Mouse (Mus musculus) retina, adult 2 months (tissue): ENCODE results near the gene Gpn2.

Experiments
- DNase-seq: peaks from one replicate; pipeline ENCODE4 v3.0.0-alpha.2; 2012; ENCODE audit warnings: low read depth, low spot score

Gpn2 gene

DNA sequence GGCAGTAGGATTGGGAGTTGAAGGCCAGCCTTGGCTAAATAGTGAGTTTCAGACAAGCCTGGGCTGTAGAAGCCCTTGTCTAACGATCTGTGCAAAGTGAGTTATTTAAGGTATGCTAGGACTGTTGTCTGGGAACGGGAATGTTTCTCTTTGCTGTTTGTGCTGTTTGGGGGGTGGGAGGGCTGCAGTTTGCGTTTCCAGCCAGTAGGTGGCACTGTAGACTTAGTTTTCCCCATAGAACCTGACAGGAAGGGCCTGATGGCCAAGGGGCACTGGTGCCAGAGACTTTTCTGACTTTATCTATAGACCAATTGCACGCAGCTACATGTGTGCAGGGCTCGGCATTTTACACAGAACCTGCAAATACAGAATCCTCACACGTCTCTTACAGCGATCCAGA is 8.4 kb downstream of the Gpn2 start:
- DNase-seq, result peak; percentile 54

DNA sequence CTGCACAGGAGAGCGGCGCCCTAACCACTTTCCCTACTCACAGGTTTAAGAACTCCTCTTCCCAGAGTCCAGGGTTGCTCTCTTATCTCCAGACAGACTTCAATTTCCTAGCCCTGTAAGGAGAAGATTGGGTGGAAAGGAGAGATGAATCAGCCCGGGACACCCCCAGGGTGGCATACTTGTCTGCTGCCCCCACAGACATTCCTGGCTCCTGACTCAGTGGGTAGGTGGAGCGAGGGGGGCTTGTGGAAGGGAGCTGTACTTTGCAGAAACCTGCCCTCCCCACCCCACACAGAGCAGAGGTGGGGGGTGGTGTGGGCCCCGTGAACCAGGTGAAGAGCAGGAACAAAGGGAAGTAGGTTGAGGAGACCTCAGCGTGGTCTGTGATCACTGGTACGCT is 11.4 kb downstream of the Gpn2 start:
- no peak for DNase-seq

DNA sequence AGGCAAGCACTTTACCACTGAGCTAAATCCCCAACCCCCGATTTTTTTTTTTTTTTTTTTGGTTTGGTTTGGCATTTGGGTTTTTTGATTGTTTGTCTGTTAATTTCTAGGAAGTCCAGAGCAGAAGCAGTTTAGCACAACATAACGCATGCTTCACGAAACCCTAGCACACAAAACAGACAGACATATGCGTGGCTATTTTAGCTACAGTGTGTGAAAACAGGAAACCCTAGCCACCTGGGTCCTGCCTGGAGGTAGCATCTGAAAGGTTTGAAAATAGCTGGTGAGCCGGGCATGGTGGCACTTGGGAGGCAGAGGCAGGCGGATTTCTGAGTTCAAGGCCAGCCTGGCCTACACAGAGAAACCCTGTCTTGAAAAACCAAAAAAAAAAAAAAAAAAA is 11.9 kb downstream of the Gpn2 start:
- no peak for DNase-seq

DNA sequence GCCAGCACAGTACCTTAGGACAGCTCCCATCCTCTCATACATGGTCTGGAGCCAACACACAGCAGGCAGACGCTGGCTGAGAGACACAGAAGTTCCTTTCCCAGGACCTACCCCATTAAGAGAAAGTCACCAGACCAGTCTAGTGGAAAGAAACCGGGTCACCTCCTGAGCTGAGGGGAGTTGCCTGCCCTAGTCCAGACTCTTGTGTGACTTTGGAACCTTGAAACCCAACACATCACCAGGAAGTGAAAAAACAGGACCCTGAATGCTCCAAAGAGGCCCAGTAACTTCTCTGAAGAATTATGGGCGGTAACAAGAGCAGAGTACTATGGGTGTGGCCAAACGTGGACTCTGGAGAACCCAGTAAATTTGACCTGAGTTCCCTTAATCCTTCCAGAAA is 14.5 kb downstream of the Gpn2 start:
- no peak for DNase-seq

DNA sequence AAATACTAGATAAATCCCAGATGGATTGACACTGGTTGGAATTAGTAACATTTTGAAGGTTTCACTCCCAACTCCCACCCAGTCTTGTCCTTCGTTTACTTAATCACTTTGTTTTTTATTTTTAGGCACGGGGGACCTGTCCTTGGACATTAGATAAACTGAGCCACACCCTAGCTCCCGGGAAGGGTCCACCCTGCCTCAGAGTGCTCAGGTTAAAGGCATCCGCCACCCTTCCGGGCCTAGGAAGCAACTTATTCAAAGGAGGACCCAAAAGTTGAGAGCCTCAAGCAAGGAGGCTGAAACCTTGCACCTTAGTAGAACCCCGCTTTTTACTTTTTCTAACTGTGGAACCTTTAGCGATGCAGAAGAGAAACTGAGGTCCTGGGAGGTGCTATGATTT is 15.0 kb downstream of the Gpn2 start:
- DNase-seq, result no peak

DNA sequence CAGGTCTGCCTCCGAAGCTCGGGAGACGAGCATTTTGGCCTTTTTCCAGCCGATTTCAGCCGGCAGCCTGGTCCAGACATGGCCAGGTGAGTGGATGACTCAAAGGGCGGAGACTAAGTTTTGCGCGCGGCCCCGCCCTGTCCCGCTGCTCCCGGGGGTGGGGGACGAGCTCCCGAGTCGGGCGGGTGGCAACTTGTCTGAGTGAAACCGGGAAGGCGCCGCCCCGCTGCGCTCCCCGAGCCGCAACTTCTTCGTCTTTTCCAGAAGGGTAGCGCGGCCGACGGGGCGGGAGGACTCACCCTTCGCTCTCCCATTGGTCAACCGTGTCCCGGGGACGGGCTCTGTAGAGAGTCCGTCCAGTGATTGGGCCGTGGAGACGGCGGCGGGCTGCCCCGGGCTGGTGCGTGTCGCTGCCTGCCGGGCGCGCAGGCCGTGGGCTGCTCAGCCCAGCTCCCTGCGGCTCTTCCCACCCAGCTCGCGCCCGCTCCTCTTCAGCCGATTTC is 15.5 kb downstream of the Gpn2 start:
- peak; percentile 37 for DNase-seq

DNA sequence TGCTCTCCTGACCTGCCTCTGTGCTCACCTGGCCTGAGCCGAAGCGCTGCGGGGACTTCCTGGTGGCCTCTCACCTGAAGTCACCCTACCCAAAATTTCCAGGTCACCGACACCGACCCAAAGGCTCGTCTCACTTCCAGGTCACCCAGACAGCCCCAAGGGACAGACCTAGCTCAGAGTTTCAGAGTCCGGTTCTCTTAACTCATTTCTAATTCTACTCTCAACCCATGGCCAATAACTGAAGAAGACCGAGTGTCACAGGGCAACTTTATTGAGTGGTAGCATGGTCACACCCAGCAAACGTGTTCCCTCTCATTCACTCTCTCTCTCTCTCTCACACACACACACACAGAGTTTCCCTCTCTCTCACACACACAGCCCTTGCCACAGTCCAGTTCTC is 16.1 kb downstream of the Gpn2 start:
- DNase-seq, result no peak

DNA sequence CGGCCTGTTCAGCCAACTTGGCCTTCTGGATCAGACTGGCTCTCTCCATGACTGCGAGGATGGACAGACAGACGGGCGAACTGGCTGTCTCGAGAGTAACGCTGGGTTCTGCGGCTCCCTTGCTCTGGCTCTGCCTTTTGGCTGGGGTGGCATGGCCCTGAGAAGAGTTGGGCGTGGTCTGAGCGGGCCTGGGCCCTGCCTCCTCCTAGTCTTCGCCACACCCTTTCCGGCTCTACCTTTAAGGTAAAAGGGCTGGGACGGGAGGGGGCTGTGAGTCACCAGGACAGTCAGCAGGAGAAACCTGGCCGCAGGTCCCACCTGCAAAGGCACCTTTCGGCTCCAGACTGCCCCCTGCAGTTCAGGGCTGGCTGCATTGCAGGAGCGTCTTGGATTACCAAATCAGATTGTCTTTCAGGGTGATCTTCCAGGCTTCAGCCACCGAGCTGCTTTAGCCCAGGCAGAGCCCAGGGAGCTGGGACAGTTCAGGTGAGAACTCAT is 17.6 kb downstream of the Gpn2 start, which contains the start of gene Sfn:
Gene Sfn (minus strand): TSS at position 448 of the 498 bp plus-strand sequence.
- DNase-seq, result no peak

DNA sequence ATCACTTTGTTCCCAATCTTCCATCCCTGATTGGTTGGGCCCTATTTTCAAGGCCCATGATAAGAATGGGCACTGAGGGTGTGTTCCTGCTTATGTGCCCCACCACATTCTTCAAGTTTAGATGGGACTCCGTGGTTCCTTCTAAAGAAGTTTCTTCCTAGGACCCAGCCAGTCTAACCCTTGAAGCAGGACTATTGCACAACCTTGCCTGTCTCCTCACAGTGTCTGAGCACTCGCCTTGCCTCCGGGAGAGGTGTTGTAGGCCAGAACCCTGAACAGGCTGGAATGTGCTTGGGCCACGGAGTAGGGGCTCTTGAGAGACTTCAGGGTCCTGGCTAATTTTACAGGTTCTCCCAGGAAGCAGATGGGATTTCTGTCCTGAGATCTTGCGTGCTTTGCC is 18.9 kb downstream of the Gpn2 start:
- DNase-seq, result no peak

DNA sequence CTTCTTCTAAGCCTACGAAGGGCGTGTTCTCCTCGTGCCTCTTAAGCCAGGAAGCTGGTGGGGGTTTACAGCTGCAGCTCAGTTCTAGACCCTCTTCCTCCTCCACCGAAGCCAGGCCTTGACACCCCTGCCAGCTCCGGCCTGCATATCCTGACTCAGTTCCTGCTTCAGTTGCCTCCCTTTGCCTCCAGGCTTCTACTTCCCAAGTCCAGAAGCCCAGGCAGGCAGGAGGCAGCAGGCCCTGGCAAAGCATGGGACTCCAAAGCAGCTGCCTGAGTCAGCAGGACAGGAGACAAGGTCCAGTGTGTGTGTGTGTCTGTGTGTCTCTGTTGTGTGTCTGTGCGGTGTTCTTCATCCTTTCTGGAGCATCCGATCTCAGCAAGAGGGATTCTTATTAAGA is 20.0 kb downstream of the Gpn2 start:
- no peak for DNase-seq

DNA sequence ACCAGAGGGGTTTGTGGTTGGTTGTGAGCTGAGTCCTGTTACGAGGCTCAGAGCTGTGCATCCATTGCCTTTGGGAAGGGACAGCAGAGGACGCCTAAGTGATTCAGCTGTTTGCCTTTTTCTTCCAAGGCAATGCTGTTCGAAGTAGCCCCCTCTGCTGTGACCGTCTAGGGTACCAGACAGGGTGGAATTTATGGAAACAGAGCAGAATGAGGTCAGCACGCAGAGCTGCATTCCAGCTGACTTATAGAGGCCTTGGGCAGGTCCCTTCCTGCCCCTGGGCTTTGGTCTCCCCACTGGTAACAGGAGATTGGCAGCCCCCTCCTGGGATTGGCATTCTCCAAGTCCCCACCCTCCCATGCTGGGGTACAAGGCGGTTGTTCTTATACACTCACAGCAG is 20.7 kb downstream of the Gpn2 start:
- no peak for DNase-seq

DNA sequence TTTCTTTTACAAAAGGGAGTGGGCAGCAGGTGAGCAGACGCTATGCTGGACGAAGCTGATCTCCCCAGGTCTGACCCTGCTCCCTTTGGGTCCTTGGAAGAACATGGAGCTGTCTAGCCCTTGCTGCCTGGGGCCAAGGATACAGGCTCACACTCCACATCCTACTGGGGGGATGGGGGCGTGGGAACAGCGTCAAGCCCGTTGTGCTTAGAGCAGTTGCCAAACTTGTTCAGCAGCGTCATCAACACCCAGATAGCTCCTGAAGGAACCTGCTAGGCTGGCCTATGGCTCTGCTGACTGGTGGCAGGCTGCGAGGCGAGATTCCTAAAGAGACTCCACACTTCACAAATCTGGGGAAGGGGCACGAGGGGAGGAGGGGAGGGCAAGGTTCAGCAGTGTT is 21.2 kb downstream of the Gpn2 start:
- DNase-seq, result no peak

DNA sequence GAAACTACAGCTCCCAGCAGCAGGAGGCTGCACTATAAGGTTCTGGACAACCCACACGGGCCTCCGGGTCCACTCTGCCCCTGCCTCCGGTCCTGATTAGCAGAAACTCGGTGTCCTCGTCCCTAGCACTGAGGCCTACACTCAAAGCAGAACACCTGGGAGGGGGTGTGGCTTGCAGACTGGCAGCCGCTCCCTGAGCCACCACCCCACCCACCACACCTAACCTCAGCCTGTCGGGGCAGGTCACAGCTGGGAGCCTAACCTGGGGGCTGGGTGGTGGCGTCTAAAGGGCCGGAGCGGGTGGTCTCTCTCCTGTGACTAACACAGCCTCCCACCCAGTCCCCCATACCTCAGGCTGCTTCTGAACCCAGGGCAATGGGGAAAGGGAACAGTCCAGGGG is 23.1 kb downstream of the Gpn2 start:
- no peak for DNase-seq

DNA sequence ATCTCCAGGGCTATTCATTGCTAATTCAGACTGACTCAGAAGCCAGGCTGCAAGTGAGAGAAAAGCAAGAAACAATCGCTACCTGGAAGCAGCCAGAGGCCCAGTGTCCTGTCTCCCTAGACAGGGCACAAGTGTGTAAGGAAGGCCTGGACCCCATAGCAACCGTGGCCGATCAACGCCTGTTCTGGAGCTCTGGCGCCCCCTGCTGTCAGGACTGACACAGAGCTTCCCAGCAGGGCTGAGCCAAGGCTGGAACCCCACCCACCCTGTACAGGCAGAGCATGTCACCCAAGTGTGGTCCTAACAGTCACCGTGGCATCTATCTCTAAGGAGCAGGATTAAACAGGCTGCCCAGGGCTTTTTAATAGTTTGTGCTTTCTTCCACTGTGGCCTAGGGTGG is 25.6 kb downstream of the Gpn2 start:
- peak; percentile 20 for DNase-seq

DNA sequence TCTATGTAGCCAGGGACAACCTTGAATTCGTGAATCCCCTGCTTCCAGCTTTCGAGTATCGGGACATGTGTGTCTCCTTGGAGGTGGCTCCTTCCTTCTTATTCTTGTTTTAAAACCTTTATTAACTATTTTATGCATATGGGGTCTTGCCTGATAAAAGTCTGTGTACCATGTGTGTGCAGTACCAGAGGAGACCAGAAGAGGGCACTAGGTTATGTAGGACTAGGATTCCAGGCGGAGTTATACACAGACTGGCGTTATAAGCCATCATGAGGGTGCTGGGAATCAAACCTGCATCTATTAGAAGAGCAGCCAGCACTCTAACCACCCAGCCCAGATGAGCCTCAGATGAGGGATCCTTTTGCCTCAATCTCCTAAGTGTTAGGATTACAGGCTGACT is 27.7 kb downstream of the Gpn2 start:
- DNase-seq, result no peak

DNA sequence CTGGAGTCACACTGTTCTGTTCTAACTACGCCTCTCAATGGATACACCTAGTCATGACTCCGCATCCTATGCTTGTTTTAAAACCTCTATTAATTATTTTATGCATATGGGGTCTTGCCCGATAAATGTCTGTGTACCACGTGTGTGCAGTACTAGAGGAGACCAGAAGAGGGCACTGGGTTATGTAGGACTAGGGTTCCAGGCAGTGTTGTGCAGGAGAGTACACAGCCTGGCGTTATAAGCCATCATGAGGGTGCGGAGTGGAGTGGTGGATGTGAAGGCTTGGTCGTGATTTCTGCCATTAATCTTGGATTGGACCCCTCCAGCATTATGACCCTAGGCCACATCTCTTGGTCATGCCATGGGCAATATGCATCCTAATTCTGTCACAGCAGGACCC is 28.3 kb downstream of the Gpn2 start:
- no peak for DNase-seq

DNA sequence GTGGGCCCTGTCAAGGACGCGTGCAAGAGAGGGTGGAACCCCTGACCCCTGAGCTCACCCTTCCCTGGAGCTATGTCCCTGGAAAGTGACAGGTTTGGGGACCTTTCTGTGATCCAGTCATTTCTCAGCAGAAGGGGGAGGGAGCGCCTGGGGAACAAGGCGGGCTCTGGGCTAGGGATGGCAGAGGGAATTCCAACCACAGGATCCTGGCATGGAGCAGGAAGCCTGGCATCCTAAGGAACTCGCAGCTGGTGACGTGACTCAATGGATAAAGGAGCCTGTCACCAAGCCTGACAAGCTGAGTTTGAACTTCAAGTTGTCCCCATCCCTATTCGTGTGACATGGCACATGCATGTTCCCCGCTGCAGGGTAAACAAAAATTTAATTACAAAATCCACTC is 28.9 kb downstream of the Gpn2 start:
- DNase-seq, result no peak

DNA sequence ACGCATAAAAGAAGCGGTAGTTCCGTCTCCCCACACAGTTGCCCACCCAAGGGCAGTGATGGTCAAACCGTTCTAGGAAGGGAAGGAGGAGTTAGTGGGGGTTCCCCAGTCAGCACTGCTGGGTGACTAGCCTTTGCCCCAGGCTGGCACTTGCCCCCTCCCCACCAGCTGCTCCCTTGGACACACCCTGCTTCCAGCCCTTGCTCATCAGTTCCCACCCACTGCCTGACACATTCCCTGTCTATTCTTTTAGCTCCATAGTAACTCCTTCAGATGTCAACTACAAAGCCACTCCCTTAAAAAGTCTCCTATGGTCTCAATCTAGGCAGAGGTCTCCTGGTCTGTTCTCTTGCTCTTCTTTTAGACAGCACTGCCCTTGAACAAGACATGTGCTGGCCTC is 29.7 kb downstream of the Gpn2 start:
- no peak for DNase-seq

DNA sequence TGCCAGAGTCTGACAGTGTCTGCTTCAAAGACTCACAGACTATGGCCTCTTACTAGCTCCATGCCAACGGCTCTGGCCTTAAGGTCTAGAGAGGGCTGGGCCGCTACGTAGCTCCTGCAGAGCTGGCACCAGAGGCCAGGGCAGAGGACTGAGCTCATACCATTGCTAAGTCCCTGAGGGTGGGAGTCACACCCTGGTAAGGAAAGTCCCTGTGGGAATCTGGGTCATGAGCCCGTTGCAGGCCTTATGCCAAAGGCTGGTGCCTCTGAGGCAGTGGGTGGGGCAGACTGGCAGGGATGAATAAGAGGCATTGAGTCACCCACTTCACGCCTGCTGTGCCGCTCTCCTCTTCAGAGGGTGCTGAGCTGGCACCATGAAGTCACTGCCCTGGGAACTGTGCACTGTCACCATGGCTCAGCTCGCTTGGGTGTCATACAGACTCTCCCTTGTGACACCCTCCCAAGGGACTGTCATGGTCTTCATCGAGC is 30.2 kb downstream of the Gpn2 start:
- DNase-seq, result no peak

DNA sequence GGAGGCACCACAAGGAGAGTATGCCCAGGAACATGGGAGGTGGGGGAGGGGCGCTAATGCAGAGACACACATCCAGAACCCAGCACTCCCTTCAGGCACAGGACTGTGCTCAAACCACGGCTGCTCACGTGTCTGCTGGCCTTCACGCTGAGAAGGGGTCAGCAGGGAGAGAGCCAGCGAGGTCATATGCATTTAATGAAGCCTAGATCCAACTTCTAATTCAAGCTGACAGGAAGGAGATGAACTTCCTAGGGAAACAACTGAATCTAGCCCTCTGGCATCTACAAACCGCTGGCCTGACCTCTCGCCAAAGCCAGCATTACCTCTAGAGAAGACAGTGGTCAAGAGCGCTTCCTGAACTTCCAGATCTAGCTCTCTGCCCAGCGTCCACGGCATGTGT is 31.3 kb downstream of the Gpn2 start:
- DNase-seq, result no peak

DNA sequence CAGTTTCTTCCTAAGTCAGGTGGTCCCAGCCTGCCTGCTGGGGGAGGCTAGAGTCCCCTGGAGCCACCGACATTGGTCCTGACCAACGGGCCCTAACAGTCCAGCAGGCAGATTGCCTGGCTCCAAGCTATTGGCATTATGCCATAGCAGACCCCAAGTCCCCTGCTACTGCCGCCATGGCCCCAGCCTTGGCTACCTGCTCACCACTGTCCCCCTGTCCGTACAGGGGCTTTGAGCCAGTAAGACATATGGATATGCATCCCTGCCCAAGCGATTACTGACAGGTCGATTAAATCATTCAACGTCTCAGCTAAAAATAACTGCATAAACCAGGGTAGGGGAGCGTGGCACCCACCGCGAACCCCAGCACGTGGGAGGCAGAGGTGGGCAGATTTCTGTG is 33.8 kb downstream of the Gpn2 start:
- DNase-seq, result no peak

DNA sequence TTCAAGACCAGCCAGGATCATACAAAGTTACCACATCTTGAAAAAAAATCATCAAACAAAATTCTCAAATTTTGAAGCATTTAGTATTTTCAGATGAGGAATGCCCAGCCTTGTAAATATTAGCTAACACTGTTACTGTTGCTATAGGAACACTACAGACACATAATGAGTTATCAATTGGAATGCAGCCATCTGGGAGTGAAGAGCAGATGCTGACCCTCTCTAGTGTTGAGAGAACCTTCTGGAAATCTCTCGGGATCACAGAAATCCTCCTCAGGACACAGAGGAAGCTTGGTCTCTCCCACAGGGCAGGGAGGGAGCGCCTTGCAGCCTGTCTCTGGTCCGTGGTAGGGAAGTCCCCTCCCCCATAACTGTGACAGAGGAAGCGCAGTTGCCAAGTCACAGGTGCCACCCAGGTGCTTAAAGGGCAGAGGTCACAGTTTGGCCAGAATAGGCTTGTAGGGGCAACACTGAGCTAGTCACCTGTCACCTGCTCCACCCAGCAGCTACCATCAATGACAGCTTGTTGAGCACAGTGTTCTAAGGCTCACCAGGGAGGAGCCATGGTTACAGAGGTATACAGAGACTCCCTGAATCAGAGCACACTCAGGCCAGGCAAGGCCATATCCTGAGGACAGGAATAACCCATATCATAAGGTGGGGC is 35.4 kb downstream of the Gpn2 start:
- no peak for DNase-seq

DNA sequence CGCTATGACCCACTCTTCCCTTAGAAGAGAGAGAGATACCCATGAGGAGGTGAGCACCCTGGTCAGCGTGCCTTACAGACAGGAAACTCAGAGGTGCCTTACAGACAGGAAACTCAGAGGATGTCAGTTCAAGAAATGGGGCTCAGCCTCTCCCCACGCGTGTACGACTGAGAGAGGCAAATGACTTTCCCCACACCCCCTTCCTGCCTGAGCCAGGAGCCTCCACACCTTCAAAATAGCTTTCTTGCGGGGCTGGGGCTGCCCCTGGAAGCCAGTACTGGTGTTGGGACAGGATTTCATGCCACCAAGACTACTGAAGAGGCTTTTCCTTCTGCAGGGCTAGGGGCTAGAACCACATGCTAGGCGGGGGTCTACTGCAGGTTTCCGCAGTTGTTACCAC is 36.5 kb downstream of the Gpn2 start:
- DNase-seq, result no peak
